Mouse (Mus musculus) forebrain, embryonic 11.5 days (tissue): ENCODE measurements around the gene Gldc. TPM values are rescaled to one million over a fixed set of nuclear protein-coding genes. Genes with fewer than 3 reads are reported as not detected.
A peak's percentile ranks its signal among the peaks of the same experiment; 100 is the strongest.

ENCODE experiments used
- ATAC-seq: fragments of 200-750 bp; cut with Nextera tagmentation; replicated peaks from 2 replicates; pipeline ENCODE4 v1.8.0; 2017; ENCODE audit warnings: moderate TSS enrichment; ENCODE audit not compliant: low FRiP score
- DNase-seq: peaks from one replicate; pipeline ENCODE4 v3.0.0-alpha.2; 2017; ENCODE audit warnings: low spot score
- H3K27ac ChIP-seq: fragments of 300-500 bp; sonication (generic); 2 replicates; pipeline ENCODE4 v1.5.1; 2014; ENCODE audit warnings: low read depth, low read length
- H3K27me3 ChIP-seq: fragments of 300-500 bp; sonication (generic); 2 replicates; pipeline ENCODE4 v1.6.1; 2014; ENCODE audit warnings: mild to moderate bottlenecking, low read length, mixed read lengths; ENCODE audit not compliant: control insufficient read depth, insufficient read depth
- H3K36me3 ChIP-seq: fragments of 300-500 bp; sonication (generic); 2 replicates; pipeline ENCODE4 v1.6.1; 2014; ENCODE audit warnings: mild to moderate bottlenecking, low read length, moderate library complexity, mixed read lengths; ENCODE audit not compliant: control insufficient read depth, insufficient read depth
- H3K4me1 ChIP-seq: fragments of 300-500 bp; sonication (generic); replicated peaks from 2 replicates; pipeline ENCODE4 v1.6.1; 2014; ENCODE audit warnings: low read length, mixed read lengths; ENCODE audit not compliant: control insufficient read depth, insufficient read depth
- H3K4me2 ChIP-seq: fragments of 300-500 bp; sonication (generic); 2 replicates; pipeline ENCODE4 v1.6.1; 2014; ENCODE audit warnings: low read depth, mild to moderate bottlenecking, low read length, moderate library complexity, mixed read lengths; ENCODE audit not compliant: severe bottlenecking
- H3K4me3 ChIP-seq: fragments of 300-500 bp; sonication (generic); 2 replicates; pipeline ENCODE4 v1.5.1; 2014; ENCODE audit warnings: low read depth, low read length
- H3K9ac ChIP-seq: fragments of 300-500 bp; sonication (generic); 2 replicates; pipeline ENCODE4 v1.6.1; 2014; ENCODE audit warnings: low read length
- H3K9me3 ChIP-seq: fragments of 300-500 bp; sonication (generic); 2 replicates; pipeline ENCODE4 v1.6.1; 2016; ENCODE audit warnings: low read length, mixed read lengths; ENCODE audit not compliant: control insufficient read depth
- WGBS: fragments of 180-500 bp; shearing (Covaris S2); extraction: QIAGEN DNeasy Blood & Tissue Kit; methylation state at CpG from one replicate; pipeline ENCODE4 v1.1.7; 2014; 5-methylcytosine and 5-hydroxymethylcytosine counted together
- polyA plus RNA-seq: library from polyadenylated mRNA; unstranded; fragments of >200 nt; fragmentation: Nextera tagmentation; extraction: Ambion mirVana; gene quantifications from 2 replicates; pipeline ENCODE4 v1.2.1, GENCODE M21; 2014

The Gldc gene
- polyA plus RNA-seq, 1 experiment from 2014 or later: 50.8 TPM

DNA sequence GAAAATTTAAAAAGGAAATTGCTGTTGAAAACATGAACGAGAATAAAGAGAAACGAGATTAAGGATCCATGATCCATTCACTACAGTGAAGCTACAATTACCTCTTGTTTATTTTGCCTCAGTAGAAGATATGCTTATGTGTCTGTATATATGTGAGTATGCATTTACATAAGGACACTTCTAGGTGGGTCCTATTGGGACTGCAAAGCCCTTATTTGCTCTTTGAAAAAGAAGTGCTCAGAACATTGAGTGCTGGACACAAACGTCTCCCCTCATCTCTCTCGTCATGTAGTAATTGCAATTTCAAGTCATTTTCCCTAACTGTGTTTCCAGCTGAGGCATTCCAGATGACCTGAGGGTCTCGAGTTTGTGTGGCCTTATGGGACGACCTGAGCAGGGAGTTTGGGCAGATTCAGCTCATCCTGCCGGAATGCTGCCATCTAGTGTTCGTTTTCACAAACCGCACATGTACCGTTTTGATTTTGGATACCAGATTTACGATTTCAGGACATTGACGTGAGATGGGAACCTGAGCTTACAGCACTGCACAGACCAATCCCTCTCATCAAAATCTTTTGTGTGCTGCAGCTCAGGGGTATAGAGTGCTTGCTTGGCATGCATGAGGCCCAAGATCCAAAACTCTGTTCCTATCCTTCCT, 30.1 kb upstream of the Gldc start:
- DNase-seq: peak; percentile 73
- Histone ChIP-seq H3K36me3 (no peaks in the 10 kb centered on the region), H3K9ac (no peak overlapping the region), H3K4me1 (no peaks in the 10 kb centered on the region), H3K27ac (no peak overlapping the region), H3K9me3 (no peaks in the 10 kb centered on the region), H3K27me3 (no peaks in the 10 kb centered on the region), H3K4me2 (no peak overlapping the region), H3K4me3 (no peak overlapping the region)
- ATAC-seq: peak; percentile 49
- WGBS: 18% methylated on average over 12 of the region's 12 CpGs

DNA sequence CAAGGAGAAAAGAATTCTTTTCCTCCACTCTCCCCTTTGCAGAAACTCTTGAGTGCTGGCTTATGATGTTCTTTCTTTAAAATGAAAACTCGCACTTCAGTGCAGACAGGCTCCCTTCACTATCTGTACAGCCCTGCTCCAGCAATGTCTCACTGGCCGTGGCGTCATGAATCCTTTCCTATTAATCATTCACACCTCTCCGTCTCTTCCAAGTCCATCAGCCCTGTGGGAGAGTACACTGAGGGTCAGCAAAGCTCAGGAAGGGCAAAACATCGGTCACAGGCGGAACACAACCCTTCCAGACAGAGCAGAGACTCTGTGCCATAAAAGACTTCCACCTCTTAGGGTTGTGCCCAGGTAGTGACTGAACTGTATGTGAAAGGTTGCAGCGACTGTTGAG, 26.9 kb upstream of the Gldc start:
- H3K4me1 ChIP-seq: no peaks in the 10 kb centered on the region

DNA sequence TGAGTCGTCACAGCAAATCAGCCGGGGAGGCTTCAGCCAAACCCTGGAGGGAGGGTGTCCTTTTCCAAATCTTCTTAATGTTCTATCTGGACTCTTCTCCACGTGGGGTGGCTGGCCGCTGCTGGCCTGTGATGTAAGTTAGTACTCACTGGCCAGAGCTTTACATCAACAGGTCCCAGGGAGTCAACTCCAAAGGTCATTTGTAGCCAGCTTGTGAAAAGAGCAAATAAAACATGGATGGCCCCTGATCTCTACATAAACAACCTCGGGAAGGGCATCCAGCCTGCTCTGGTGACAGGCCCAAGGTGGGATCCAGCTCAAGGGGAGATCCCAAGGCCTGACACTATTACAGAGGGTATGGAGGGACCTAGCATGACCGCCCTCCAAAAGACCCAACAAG, 19.8 kb upstream of the Gldc start:
- no peaks in the 10 kb centered on the region for H3K36me3 ChIP-seq
- H3K9me3 ChIP-seq: no peaks in the 10 kb centered on the region
- no peak overlapping the region for H3K4me2 ChIP-seq
- DNase-seq (no peak), ATAC-seq (no peak)
- no peak overlapping the region for H3K27ac ChIP-seq
- H3K9ac ChIP-seq: no peak overlapping the region
- H3K27me3 ChIP-seq: no peaks in the 10 kb centered on the region
- no peaks in the 10 kb centered on the region for H3K4me1 ChIP-seq
- H3K4me3 ChIP-seq: no peak overlapping the region
- WGBS: 83% methylated on average over 6 of the region's 6 CpGs

More for the DNA sequence above, 26.9 kb upstream of the Gldc start:
- Histone ChIP-seq H3K27me3 (no peaks in the 10 kb centered on the region), H3K4me3 (no peak overlapping the region), H3K4me2 (no peak overlapping the region), H3K9ac (no peak overlapping the region), H3K9me3 (no peaks in the 10 kb centered on the region), H3K36me3 (no peaks in the 10 kb centered on the region), H3K27ac (no peak overlapping the region)
- no peak for ATAC-seq
- DNase-seq: no peak
- WGBS: 89% methylated on average over 7 of the region's 7 CpGs

DNA sequence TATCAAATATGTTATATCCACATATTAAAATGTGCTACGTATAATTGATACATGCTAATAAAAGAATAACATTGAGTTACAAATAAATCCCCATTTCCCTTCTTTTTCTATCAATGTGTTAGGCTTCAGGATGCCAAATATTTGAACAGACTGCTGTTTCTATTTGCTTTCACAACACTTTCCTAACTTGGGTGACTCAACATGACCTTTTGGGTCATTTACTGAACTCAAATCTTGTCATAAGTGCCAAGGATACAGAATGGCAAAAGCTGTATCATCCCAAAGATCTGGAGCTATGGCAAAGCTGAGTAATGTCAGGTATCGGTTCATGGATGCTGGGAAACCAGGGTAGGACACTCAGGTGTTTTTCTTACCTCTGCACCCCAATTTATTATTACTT, 12.0 kb upstream of the Gldc start:
- Histone ChIP-seq H3K4me1 (no peaks in the 10 kb centered on the region), H3K9me3 (no peaks in the 10 kb centered on the region; the same call in 1 of the 2 replicates), H3K4me3 (no peak overlapping the region), H3K36me3 (no peaks in the 10 kb centered on the region), H3K27me3 (no peaks in the 10 kb centered on the region), H3K4me2 (no peak overlapping the region), H3K9ac (no peak overlapping the region), H3K27ac (no peak overlapping the region)
- DNase-seq (no peak), ATAC-seq (no peak)
- 95% methylated on average over 2 of the region's 2 CpGs for WGBS

DNA sequence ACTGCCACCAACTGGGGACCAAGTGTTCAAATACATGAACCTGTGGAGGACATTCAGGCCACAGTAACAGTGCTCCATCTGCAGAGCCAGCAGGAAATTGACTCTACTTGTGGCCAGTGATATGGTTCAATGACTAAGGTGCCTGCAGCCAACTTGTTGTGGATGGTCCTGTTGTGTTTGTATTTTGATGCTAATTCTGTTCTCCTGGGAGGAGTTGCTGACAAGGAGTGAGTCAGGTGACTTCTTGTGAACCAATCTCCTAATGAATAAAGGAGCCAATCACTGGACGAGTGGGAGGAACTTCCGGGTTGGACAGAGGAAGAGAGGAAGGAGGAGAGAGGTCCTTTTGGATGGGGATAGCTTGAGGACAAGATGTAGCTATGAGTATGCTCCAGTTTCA, 10.3 kb upstream of the Gldc start:
- Histone ChIP-seq H3K27ac (no peak overlapping the region), H3K9me3 (no peaks in the 10 kb centered on the region; the same call in 1 of the 2 replicates), H3K4me2 (no peak overlapping the region), H3K36me3 (no peaks in the 10 kb centered on the region), H3K4me3 (no peak overlapping the region), H3K4me1 (no peaks in the 10 kb centered on the region), H3K9ac (no peak overlapping the region), H3K27me3 (no peaks in the 10 kb centered on the region)
- 91% methylated on average over 2 of the region's 2 CpGs for WGBS
- DNase-seq (no peak), ATAC-seq (no peak)

DNA sequence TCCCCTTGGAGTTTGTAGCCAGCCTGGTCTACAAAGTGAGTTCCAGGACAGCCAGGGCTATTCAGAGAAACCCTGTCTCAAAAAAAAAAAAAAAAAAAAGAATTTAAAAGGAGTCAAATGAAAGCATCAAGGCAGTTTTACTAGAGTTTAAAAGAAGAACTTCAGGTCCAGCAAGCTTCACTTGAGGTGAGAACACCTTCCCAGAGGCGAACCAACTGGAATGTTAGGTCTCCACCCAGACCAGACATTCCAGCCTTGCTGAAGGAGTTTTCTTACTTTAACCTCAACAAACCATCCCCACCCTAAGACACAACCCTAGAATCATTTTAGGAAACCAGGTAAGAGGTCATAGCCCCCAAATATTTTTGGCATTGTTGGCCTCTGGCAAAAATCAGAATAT, 4.8 kb upstream of the Gldc start:
- WGBS: 88% methylated on average over 1 of the region's 1 CpGs
- ATAC-seq: no peak
- no peak overlapping the region for H3K27ac ChIP-seq

DNA sequence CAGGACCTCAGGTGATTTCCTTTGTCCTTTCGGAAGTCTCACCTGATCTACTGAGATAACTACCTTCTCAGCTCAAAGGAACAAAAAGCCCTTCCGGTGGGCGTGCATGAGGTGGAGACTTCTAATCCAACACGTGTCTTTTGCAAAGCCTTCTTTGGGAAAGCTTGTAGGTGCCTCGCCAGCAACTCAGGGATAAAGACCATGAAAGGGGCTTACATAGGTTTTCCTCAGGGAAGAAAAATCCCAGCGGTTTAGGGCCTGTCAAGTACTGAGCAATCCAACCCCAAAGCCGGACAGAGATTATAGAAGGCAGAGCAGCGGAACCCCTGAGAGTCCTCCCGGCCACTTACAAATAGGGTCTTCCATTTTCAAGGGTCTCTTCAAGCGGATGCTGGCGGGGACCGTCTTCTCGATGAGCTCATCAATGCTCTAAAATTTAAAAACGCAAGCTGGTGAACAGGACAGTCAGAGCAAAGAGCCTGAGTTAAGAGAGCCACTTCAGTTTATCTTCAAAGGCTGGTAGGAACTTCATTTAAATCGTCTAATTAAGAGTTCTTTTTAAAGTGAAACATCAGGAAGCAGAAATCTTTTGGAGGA, 1.1 kb downstream of the Gldc start:
- Histone ChIP-seq H3K9me3 (no peaks in the 10 kb centered on the region), H3K27me3 (no peaks in the 10 kb centered on the region), H3K36me3 (no peaks in the 10 kb centered on the region), H3K4me3 (peak overlapping the region; percentile 72), H3K4me2 (peak overlapping the region; percentile 85), H3K9ac (peak overlapping the region; percentile 85), H3K4me1 (peaks cover 2% of the 10 kb centered on the region), H3K27ac (no peak overlapping the region)
- ATAC-seq: no peak
- 2% methylated on average over 15 of the region's 15 CpGs for WGBS
- DNase-seq: no peak

More for the DNA sequence above, 4.8 kb upstream of the Gldc start:
- Histone ChIP-seq H3K36me3 (no peaks in the 10 kb centered on the region), H3K4me1 (peaks cover 2% of the 10 kb centered on the region; the same call in 1 of the 2 replicates), H3K9me3 (no peaks in the 10 kb centered on the region), H3K9ac (no peak overlapping the region), H3K4me2 (no peak overlapping the region), H3K4me3 (no peak overlapping the region), H3K27me3 (no peaks in the 10 kb centered on the region)
- DNase-seq: no peak

DNA sequence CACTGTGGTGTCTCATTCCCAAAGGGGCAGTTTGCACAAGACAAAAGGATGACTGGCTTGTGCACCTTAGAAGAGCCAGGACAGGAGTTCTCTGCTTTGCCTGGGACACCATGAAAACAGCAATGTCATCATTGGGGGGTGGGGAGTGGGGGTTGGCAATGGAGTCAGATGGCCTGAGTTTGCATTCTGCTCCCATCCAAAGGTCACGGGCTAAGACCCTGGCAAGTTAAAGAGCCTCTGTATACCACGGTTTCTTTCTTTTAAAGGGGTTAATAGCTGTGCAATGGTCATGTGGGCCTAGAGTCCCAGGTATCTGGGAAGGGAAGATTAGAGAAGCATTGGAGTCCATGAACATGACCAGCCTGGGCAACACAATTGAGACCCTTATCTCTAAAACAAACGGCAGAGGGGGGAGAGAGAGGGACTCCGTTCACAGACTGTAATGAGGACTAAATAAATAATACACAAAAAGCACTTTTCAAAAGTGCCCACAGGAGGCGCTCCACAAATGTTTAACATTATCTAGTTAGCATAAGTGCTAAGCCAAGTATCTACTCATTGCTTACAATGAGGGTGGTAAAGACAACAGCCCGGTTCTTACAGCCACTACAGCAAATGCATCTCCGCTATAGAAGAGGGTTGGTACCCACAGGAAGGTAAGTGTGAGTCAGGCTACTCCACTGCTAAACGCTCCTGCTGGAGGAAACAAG, 3.7 kb downstream of the Gldc start:
- Histone ChIP-seq H3K27me3 (no peaks in the 10 kb centered on the region), H3K4me2 (no peak overlapping the region), H3K4me3 (no peak overlapping the region), H3K9me3 (no peaks in the 10 kb centered on the region), H3K4me1 (peaks cover 2% of the 10 kb centered on the region), H3K36me3 (no peaks in the 10 kb centered on the region; the same call in 1 of the 2 replicates), H3K27ac (no peak overlapping the region), H3K9ac (no peak overlapping the region)
- ATAC-seq: no peak
- no peak for DNase-seq
- WGBS: 84% methylated on average over 8 of the region's 8 CpGs
